Mouse (Mus musculus) erythroblast, embryonic 14.5 days (primary cell): Measurements from ENCODE around the gene Ormdl1. TPM values are rescaled to one million over a fixed set of nuclear protein-coding genes. Genes with fewer than 3 reads are reported as not detected.
"Not testable (repeated sequence)": the region's sequence is repeated elsewhere in the genome, so short reads cannot be mapped to it uniquely, and the experiment has no call there.

ENCODE experiments used
- H3K27me3 ChIP-seq: 2 replicates; pipeline ENCODE4 v1.6.1; 2012; ENCODE audit warnings: inconsistent platforms; ENCODE audit not compliant: control insufficient read depth
- H3K36me3 ChIP-seq: 2 replicates; pipeline ENCODE4 v1.6.1; 2012; ENCODE audit warnings: mild to moderate bottlenecking, inconsistent platforms; ENCODE audit not compliant: control insufficient read depth
- H3K4me1 ChIP-seq: 2 replicates; pipeline ENCODE4 v1.6.1; 2012; ENCODE audit warnings: inconsistent platforms; ENCODE audit not compliant: control insufficient read depth
- H3K4me3 ChIP-seq: replicated peaks from 2 replicates; pipeline ENCODE3; 2012; ENCODE audit warnings: moderate library complexity, mild to moderate bottlenecking, inconsistent platforms
- H3K9me3 ChIP-seq: 2 replicates; pipeline ENCODE4 v1.6.1; 2012; ENCODE audit warnings: low read length, inconsistent platforms, mixed read lengths; ENCODE audit not compliant: control insufficient read depth
- GATA1 ChIP-seq: IDR thresholded peaks from 2 replicates; pipeline ENCODE4 v1.6.1; 2012; ENCODE audit warnings: low read length, inconsistent platforms, mixed read lengths
- TAL1 ChIP-seq: IDR thresholded peaks from 3 replicates; pipeline ENCODE4 v1.6.1; 2012; ENCODE audit warnings: low read length, inconsistent platforms, mixed read lengths
- polyA plus RNA-seq: library from polyadenylated mRNA; stranded (reverse); fragments of >175 nt; gene quantifications from 2 replicates; pipeline ENCODE4 v1.2.3, GENCODE M21; 2012

Ormdl1 gene
- 0.08 and 0.10 TPM in 2 replicates for polyA plus RNA-seq

DNA sequence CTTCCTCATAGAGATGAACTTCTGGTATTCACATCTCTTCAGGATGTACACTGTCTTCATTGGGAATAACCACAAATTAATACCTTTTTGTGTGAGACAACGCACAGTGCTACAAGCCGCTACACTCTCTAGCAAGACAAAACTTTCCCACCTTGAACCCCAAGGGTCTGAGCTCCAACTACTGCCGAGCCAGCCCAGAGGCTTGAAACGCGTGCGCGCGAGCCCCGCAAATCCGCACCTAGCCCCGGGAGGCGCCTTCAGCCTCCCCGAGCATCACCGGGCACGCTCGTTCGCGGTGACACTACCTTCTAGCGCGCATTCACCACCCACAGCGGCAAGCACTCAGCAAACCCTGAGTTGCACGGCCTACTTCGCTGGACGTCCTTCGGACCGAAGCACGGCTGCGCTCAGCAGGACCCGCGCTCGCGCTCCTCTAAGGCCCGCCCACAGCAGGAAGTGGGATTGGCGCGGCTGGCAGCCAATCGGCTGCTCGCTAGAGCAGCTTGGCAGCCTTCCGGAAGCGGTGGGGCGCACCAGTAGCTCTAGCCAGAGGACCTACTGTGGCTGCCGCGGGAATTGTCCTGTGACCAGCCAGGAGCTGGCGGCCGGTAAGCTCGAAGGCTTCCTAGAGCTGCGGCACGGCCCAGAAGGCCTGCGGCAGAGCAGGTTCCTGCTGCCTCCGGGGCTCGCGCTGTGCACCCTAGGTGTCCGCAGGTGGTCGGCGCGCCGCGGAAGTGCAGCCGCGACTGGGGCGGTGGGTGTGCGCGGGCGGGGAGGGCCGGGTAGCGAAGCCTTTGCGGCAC, at the start of gene Ormdl1, which contains the start of the genes Pms1 and Gm28778:
Ormdl1 (plus strand) TSS at position 515 of the 803 bp plus-strand sequence.
Pms1 (minus strand) TSS at position 438 of the 803 bp plus-strand sequence.
Gm28778 (plus strand) TSS at position 531 of the 803 bp plus-strand sequence.
- H3K36me3 ChIP-seq: peaks cover 47% of the 10 kb centered on the region
- H3K4me1 ChIP-seq: peaks cover 27% of the 10 kb centered on the region
- peak within 1 kb of the TSS; percentile 90 for H3K4me3 ChIP-seq
- TF ChIP-seq TAL1 (no peak), GATA1 (no peak)
- H3K9me3 ChIP-seq: no peaks in the 10 kb centered on the region
- H3K27me3 ChIP-seq: no peaks in the 10 kb centered on the region

DNA sequence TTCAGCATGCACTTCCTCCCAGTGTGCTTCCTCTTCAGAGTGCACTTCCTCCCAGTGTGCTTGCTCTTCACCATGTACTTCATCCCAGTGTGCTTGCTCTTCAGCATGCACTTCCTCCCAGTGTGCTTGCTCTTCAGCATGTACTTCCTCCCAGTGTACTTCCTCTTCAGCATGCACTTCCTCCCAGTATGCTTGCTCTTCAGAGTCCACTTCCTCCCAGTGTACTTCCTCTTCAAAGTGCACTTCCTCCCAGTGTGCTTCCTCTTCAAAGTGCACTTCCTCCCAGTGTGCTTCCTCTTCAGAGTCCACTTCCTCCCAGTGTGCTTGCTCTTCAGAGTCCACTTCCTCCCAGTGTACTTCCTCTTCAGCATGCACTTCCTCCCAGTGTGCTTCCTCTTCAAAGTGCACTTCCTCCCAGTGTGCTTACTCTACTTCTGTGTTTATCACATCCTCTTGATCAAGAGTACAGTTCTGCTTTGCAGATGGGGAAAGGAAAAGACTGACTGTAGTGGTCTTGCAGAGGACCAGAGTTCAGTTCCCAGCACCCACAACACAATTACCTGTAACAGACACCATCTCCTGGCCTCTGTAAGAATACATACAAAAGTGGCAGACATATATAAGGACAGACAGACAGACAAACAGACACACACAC, 31.8 kb upstream of the Ormdl1 start:
- not testable (repeated sequence) for H3K9me3 ChIP-seq, H3K4me3 ChIP-seq, H3K4me1 ChIP-seq, H3K27me3 ChIP-seq
- peaks cover 19% of the 10 kb centered on the region for H3K36me3 ChIP-seq

GRCm38 (mm10) chr1:53269901-53270300, 27.0 kb upstream of the Ormdl1 start:
- TF ChIP-seq GATA1 (no peak), TAL1 (no peak)
- Histone ChIP-seq H3K36me3 (peaks cover 29% of the 10 kb centered on the region), H3K9me3 (0 out of 2 replicates have a peak, but pooled peaks cover under 1% of the 10 kb centered on the region), H3K4me1 (no peaks in the 10 kb centered on the region; the same call in 1 of the 2 replicates), H3K4me3 (no peak overlapping the region), H3K27me3 (no peaks in the 10 kb centered on the region)

DNA sequence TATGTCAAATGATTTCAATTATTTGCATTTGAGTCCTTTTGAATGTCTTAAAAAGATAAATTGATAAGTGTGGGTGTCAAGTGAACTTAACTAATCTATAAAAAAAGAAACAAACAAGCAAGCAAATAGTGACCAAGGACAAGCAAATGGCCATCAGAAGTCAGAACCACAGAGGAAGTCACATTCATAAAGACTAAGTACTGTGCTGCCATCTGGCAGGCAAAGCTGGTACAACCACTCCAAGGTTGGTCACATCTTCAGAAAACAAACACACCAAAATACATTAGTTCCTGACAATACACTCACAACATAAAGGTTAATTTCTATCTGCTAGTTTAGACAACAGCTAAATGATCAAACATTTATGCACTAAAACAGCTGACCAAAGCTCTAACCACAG, 24.2 kb upstream of the Ormdl1 start:
- TF ChIP-seq GATA1 (no peak), TAL1 (no peak)
- no peaks in the 10 kb centered on the region for H3K27me3 ChIP-seq
- H3K36me3 ChIP-seq: peaks cover 27% of the 10 kb centered on the region
- H3K9me3 ChIP-seq: no peaks in the 10 kb centered on the region
- no peak overlapping the region for H3K4me3 ChIP-seq
- H3K4me1 ChIP-seq: no peaks in the 10 kb centered on the region; the same call in 1 of the 2 replicates

- no peak for TF ChIP-seq GATA1
- TF ChIP-seq TAL1: no peak
- H3K27me3 ChIP-seq: no peaks in the 10 kb centered on the region
- peaks cover 10% of the 10 kb centered on the region for H3K4me1 ChIP-seq
- peaks cover 4% of the 10 kb centered on the region; the same call in 1 of the 2 replicates for H3K9me3 ChIP-seq
- H3K36me3 ChIP-seq: peaks cover 32% of the 10 kb centered on the region
- no peak overlapping the region for H3K4me3 ChIP-seq
Measured at GRCm38 (mm10) chr1:53291197-53291596, 5.7 kb upstream of the Ormdl1 start.

DNA sequence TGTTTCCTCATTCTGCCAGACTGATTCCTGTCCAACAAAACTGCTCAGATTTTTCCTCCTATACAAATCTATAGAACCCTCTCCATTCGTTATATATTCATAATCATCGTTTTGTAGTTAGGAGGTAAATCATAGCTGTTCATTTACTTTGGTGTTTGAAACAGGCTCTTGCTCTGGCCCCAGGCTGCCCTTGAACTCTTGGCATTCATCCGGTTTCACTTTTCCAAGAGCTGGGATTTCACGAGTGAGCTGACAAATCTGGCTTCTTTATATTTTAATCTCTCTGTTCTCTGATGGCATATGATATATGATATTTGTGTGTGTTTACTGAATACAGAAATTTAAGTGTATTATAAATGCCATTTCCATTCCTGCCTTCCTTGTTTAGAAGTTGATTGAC, 3.6 kb downstream of the Ormdl1 start:
- H3K36me3 ChIP-seq: peaks cover 60% of the 10 kb centered on the region

GRCm38 (mm10) chr1:53312989-53313967, 16.4 kb downstream of the Ormdl1 start, which contains the start of gene Osgepl1:
Gene Osgepl1 (plus strand): TSS chr1:53313624.
- peaks cover 11% of the 10 kb centered on the region for H3K4me1 ChIP-seq
- H3K27me3 ChIP-seq: no peaks in the 10 kb centered on the region
- peak within 1 kb of the TSS; percentile 86 for H3K4me3 ChIP-seq
- peaks cover 58% of the 10 kb centered on the region for H3K36me3 ChIP-seq
- no peaks in the 10 kb centered on the region for H3K9me3 ChIP-seq
- TF ChIP-seq GATA1: no peak
- TF ChIP-seq TAL1: no peak

More for the DNA sequence above, 3.6 kb downstream of the Ormdl1 start:
- no peak overlapping the region for H3K4me3 ChIP-seq
- H3K9me3 ChIP-seq: no peaks in the 10 kb centered on the region
- TF ChIP-seq TAL1 (no peak), GATA1 (no peak)
- H3K4me1 ChIP-seq: peaks cover 22% of the 10 kb centered on the region
- no peaks in the 10 kb centered on the region for H3K27me3 ChIP-seq

DNA sequence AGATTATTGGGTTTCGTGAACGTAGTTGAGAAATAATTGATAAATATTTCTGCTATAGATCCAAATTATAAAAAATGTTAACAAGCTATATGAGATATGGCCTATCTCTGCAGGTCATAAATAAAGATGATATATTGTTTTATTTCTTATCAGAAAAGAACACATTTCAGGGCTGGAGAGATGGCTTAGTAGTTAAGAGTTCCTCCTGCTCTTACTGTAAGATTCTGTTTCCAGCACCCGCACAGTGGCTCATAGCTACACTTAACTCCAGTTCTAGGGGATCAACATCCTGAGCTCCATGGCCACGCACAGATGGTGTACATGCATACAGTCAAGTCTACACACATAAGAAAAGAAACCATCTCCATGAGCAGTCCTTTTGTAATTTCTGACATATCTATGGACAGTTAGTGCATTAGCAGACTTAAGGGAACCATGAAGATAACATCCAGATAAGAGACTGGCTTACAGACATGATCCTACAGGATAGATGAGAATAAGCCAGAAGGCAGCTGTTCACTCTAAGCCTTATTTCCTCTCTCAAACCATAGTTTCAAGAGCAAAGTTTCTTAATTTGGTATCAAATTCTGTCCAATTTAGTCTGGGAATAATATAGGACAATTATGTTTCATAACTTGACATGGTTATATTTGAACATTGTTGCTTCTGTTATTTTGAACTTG, 24.9 kb downstream of the Ormdl1 start:
- Histone ChIP-seq H3K4me3 (no peak overlapping the region), H3K36me3 (peaks cover 77% of the 10 kb centered on the region), H3K27me3 (no peaks in the 10 kb centered on the region), H3K4me1 (peaks cover 27% of the 10 kb centered on the region), H3K9me3 (no peaks in the 10 kb centered on the region)
- TF ChIP-seq TAL1 (no peak), GATA1 (no peak)
